Mouse (Mus musculus): ENCODE data around the gene Creg1. TPM values are rescaled to one million over a fixed set of nuclear protein-coding genes. Genes with fewer than 3 reads are reported as not detected.

Creg1 gene
- polyA plus RNA-seq, 1 experiment from 2014 or later, result 31.6 TPM

DNA sequence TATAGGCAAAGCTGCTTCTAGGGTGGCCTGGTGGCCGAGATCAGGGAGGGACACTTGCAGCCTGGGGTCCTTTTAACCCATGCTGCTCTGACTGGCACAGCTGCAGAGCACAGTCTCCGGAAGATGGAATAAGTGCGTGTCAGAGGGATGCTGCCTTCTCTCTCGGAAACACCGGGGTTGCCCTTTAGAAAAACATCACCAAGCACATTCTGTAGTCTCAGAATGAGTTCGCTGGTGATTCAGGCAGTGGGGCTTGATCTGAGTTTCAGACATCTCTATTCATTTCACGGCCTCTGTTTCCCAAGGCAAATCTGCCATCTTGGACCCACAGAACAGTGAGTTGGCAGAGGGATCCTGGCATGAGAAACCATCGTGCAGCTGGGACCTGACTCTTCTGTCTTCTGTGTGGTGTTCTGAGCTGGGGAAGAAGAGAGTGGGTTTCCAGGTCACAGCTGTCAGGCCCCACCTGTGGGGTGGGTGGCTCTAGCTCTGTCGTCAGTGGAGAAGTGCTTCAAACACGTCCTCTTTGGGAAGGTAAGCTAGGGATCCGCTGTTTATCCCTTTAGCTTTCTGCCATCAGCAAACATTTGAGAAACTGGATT lies 38.3 kb downstream of the Creg1 start:
- H3K9me3 ChIP-seq, result no peaks in the 10 kb centered on the region
- no peak overlapping the region for H3K27ac ChIP-seq
- H3K4me1 ChIP-seq (replicated peaks), result no peaks in the 10 kb centered on the region
- peaks cover 11% of the 10 kb centered on the region; the same call in 1 of the 2 replicates for H3K27me3 ChIP-seq
- no peaks in the 10 kb centered on the region for H3K36me3 ChIP-seq
- no peak overlapping the region for H3K4me3 ChIP-seq
- H3K9ac ChIP-seq, result no peak overlapping the region
- H3K4me2 ChIP-seq, result no peak overlapping the region
- WGBS, result 82% methylated on average over 11 of the region's 11 CpGs
- ATAC-seq (ENCODE audit: low FRiP score), result no peak

DNA sequence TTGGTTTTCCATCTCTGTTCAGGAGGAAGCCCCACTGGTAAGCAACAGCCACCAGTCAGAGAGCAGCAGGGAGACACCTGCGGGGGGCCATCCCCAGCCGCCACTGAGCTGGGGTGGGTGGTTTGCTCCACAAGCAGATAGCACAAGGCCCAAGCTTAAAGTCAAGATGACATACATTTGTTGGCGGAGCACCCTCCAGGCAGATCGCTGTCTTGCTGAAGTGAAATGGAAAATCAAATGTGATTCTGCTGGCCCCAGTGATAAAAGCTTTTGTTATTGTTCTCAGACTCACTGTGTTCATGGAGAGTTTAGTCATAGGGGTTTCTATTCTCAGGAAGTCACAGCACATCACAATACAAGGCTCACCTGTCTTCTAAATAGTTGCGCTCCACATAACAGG lies 39.6 kb downstream of the Creg1 start:
- H3K4me3 ChIP-seq, result no peak overlapping the region
- H3K27me3 ChIP-seq, result peaks cover 20% of the 10 kb centered on the region
- ATAC-seq (ENCODE audit: low FRiP score), result no peak
- H3K4me1 ChIP-seq (replicated peaks), result no peaks in the 10 kb centered on the region
- H3K36me3 ChIP-seq, result no peaks in the 10 kb centered on the region
- H3K27ac ChIP-seq, result no peak overlapping the region
- H3K4me2 ChIP-seq, result no peak overlapping the region
- no peaks in the 10 kb centered on the region for H3K9me3 ChIP-seq
- no peak overlapping the region for H3K9ac ChIP-seq
- WGBS, result 90% methylated on average over 5 of the region's 5 CpGs

DNA sequence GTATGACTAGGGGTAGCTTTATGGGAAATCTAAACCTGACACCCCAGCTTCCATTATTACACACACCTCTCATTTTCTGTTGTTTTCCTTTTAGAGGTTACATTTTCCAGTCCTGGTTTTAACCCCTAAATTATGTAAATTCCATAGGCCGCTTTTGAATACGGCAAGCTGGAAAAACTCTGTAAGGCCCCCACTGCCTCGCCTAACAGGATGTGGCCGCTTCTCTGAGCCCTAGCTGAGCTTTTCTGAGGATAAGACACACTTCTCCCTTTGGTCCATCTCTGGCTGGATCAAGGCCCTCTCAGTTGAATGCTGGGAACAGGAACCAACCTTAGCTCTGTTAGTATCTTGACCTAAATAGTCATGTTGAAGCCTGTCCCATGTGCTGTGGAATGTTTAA lies 40.6 kb downstream of the Creg1 start:
- H3K27me3 ChIP-seq, result peaks cover 21% of the 10 kb centered on the region
- no peaks in the 10 kb centered on the region for H3K4me1 ChIP-seq (replicated peaks)
- no peaks in the 10 kb centered on the region for H3K9me3 ChIP-seq
- no peak overlapping the region for H3K4me2 ChIP-seq
- H3K9ac ChIP-seq, result no peak overlapping the region
- no peak overlapping the region for H3K27ac ChIP-seq
- no peaks in the 10 kb centered on the region for H3K36me3 ChIP-seq
- ATAC-seq (ENCODE audit: low FRiP score), result no peak
- WGBS, result 94% methylated on average over 4 of the region's 4 CpGs
- no peak overlapping the region for H3K4me3 ChIP-seq

DNA sequence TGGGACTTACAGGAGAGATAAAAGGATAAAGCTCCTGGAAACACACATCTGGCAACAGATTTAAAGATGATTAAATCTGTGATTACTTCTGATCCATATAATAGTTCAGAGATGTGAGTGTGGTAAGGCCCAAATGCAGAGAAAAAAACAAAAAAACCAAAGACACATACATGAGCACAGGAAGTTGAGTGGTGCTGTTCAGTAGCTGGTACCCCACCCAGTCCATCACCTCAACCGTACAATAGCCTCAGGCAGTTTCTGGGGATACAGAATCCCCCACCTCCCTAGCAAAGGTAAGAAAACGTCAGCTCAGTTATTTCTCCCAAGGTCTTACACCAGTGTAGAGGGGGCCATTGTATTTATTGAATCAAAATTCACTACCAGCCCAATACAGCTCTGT lies 47.1 kb downstream of the Creg1 start:
- no peak overlapping the region for H3K9ac ChIP-seq
- no peak overlapping the region for H3K27ac ChIP-seq
- H3K36me3 ChIP-seq, result no peaks in the 10 kb centered on the region
- ATAC-seq (ENCODE audit: low FRiP score), result no peak
- H3K4me1 ChIP-seq (replicated peaks), result peaks cover 21% of the 10 kb centered on the region
- no peaks in the 10 kb centered on the region for H3K9me3 ChIP-seq
- no peak overlapping the region for H3K4me2 ChIP-seq
- 85% methylated on average over 2 of the region's 2 CpGs for WGBS
- no peak overlapping the region for H3K4me3 ChIP-seq
- peaks cover 60% of the 10 kb centered on the region for H3K27me3 ChIP-seq

DNA sequence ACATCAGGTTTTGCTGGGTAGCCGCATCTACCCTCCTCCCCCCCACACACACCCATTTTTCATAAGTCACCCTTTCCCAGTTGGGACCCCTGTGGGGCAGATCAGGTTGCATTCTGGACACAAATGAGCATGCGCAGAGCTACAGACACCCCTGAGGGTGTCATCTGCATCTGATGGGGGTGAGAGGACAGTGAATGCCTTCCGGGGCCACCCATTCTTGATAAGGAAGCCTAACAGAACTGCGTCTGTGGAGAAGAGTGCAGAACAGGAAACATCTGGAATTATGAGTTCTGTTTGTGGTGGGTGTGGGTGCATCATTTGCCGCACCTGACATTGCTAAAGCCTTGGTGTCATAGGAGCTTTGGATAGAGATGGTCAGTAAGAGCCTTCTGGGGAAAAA lies 47.6 kb downstream of the Creg1 start:
- Histone ChIP-seq H3K36me3 (no peaks in the 10 kb centered on the region), H3K27ac (no peak overlapping the region), H3K27me3 (peaks cover 61% of the 10 kb centered on the region), H3K4me1 (replicated peaks) (peaks cover 21% of the 10 kb centered on the region), H3K4me2 (no peak overlapping the region), H3K4me3 (no peak overlapping the region), H3K9ac (no peak overlapping the region), H3K9me3 (no peaks in the 10 kb centered on the region)
- ATAC-seq (ENCODE audit: low FRiP score), result no peak
- 86% methylated on average over 5 of the region's 5 CpGs for WGBS

DNA sequence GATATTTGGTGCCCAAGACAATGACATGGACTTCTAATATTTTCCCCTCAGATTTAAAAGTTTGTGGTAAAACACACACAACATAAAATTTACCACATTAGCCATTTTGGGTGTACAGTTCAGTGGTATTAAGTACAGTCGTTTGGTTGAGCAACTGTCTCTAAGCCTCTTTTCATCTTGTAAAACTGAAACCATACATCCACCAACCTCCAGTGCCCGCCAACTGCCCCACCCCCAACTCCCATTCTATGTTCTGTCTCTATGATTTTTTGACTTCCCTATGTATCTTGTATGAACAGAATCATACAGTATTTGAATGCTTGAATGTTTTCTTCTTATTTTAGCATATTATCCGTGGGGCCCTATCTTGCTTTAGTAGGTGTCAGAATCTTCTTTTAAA lies 49.2 kb downstream of the Creg1 start:
- Histone ChIP-seq H3K4me1 (replicated peaks) (peaks cover 26% of the 10 kb centered on the region), H3K27ac (no peak overlapping the region), H3K36me3 (no peaks in the 10 kb centered on the region), H3K9ac (no peak overlapping the region), H3K27me3 (peaks cover 69% of the 10 kb centered on the region), H3K4me3 (no peak overlapping the region), H3K9me3 (no peaks in the 10 kb centered on the region), H3K4me2 (no peak overlapping the region)
- no peak for ATAC-seq (ENCODE audit: low FRiP score)
- 83% methylated on average over 3 of the region's 3 CpGs for WGBS

DNA sequence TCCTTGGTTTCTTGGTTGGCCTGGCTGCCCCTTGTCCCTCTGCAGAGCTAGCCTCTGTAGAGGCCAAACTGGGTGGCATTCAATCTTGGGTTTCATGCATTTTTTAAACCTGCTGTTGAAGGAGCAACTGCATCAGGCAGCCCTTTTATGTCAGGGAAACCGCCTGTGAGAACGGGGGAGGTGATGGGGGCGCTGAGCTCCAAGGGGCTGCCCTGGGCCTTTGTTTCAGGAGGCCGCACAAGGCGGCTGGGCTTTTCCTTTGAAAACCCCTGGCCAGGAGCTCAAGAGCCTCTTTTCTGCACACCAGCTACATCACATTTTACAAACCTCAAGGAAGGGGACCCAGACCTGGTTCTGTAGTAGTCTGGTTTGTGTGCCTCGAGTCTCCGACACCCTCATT lies 50.6 kb downstream of the Creg1 start:
- H3K4me3 ChIP-seq, result no peak overlapping the region
- H3K27ac ChIP-seq, result peak overlapping the region; percentile 56
- peaks cover 36% of the 10 kb centered on the region for H3K4me1 ChIP-seq (replicated peaks)
- 0 out of 2 replicates have a peak, but pooled peaks have one; percentile 14 for ATAC-seq (ENCODE audit: low FRiP score)
- no peaks in the 10 kb centered on the region for H3K36me3 ChIP-seq
- H3K9ac ChIP-seq, result peak overlapping the region; percentile 10; the same call in 1 of the 2 replicates
- peaks cover 77% of the 10 kb centered on the region for H3K27me3 ChIP-seq
- H3K9me3 ChIP-seq, result no peaks in the 10 kb centered on the region
- 0 out of 2 replicates have a peak overlapping the region, but pooled peaks have one; percentile 17 for H3K4me2 ChIP-seq
- 7% methylated on average over 7 of the region's 7 CpGs for WGBS

DNA sequence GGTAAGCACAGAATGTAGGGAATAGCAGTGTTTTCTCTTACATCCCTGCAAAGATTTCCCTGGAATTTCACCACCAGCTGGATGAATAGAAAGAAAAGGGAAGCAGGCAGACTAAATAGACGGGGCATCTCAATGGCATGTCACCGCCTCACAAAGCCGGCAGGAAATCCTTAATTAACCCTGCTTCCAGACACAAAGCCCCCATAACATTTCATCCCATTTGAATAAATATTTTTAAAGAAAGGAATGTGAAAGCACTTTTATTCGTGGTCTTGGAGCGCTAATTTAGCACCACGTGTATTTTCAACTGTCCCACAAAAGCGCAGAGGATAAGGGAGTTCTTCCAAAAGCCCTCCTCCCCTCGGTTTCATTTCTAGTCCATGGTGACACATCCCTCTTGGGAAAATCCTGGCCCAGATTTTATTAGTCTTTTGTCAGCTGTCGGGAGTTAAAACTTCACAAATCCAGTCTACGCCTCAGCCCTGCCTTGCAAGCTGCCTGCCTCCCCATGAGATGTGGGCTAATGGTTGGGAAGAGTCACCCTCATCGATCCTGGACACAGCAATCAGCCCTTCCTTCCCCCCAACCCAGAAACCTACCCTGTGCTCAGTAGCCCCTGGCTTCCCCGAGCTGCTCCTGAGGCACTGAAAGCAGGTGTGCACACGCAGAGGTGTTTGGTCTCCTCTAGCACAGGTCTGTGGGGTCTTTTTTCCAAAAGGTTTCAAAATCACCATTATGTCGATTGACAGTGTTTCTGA lies 51.2 kb downstream of the Creg1 start:
- Histone ChIP-seq H3K4me2 (peak overlapping the region; percentile 17; the same call in 1 of the 2 replicates), H3K9ac (no peak overlapping the region; the same call in 1 of the 2 replicates), H3K27ac (peak overlapping the region; percentile 56), H3K4me1 (replicated peaks) (peaks cover 36% of the 10 kb centered on the region), H3K4me3 (no peak overlapping the region), H3K36me3 (no peaks in the 10 kb centered on the region), H3K9me3 (no peaks in the 10 kb centered on the region), H3K27me3 (peaks cover 83% of the 10 kb centered on the region)
- ATAC-seq (ENCODE audit: low FRiP score), result no peak
- 13% methylated on average over 14 of the region's 14 CpGs for WGBS

DNA sequence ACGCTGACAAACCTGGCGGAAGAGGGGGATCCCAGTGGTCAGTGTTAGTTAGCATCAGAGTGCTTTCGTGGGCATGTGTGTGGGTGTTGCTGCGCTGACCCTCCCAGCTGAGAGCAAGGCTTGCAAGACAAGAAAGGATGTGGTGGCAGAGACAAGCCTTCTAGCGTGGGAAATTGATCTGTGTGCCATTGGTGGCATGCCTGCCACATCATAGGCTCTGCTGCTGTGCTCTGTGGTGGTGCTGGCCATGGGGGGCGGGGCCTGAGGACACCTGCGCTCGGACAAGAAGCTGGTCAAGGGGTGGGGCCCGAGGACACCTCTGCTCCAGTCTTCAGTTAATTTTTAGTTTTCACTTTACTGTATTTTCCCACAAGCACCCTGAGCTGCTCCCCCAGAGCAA lies 52.8 kb downstream of the Creg1 start:
- no peak for ATAC-seq (ENCODE audit: low FRiP score)
- H3K27me3 ChIP-seq, result peaks cover 81% of the 10 kb centered on the region
- peaks cover 36% of the 10 kb centered on the region for H3K4me1 ChIP-seq (replicated peaks)
- 86% methylated on average over 9 of the region's 9 CpGs for WGBS
- H3K9me3 ChIP-seq, result no peaks in the 10 kb centered on the region
- no peak overlapping the region for H3K9ac ChIP-seq
- no peaks in the 10 kb centered on the region for H3K36me3 ChIP-seq
- no peak overlapping the region for H3K4me2 ChIP-seq
- no peak overlapping the region for H3K27ac ChIP-seq
- no peak overlapping the region for H3K4me3 ChIP-seq

DNA sequence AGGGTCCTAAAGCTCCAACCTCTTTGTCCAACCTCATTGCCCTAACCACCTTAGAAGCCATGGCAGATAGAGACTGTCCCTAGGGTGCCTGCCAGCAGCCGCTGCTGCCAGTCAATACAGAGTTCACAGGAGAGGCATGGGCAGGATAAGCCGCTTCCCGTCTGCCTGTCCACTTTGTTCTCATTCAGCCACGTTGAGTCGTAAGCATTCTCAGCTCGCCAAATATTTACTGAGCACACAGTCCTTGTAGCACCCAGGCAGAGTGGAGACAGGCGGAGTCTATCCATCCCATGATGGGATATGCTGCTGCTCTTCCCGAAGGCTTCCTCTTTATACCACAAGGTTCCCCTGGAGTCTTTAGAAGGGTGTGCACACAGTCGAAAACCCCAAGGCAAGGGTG lies 53.7 kb downstream of the Creg1 start:
- H3K27ac ChIP-seq, result no peak overlapping the region
- no peak overlapping the region for H3K4me3 ChIP-seq
- peaks cover 36% of the 10 kb centered on the region for H3K4me1 ChIP-seq (replicated peaks)
- no peaks in the 10 kb centered on the region for H3K9me3 ChIP-seq
- no peak for ATAC-seq (ENCODE audit: low FRiP score)
- H3K36me3 ChIP-seq, result no peaks in the 10 kb centered on the region
- WGBS, result 59% methylated on average over 9 of the region's 9 CpGs
- H3K4me2 ChIP-seq, result no peak overlapping the region
- peaks cover 75% of the 10 kb centered on the region for H3K27me3 ChIP-seq
- H3K9ac ChIP-seq, result no peak overlapping the region

DNA sequence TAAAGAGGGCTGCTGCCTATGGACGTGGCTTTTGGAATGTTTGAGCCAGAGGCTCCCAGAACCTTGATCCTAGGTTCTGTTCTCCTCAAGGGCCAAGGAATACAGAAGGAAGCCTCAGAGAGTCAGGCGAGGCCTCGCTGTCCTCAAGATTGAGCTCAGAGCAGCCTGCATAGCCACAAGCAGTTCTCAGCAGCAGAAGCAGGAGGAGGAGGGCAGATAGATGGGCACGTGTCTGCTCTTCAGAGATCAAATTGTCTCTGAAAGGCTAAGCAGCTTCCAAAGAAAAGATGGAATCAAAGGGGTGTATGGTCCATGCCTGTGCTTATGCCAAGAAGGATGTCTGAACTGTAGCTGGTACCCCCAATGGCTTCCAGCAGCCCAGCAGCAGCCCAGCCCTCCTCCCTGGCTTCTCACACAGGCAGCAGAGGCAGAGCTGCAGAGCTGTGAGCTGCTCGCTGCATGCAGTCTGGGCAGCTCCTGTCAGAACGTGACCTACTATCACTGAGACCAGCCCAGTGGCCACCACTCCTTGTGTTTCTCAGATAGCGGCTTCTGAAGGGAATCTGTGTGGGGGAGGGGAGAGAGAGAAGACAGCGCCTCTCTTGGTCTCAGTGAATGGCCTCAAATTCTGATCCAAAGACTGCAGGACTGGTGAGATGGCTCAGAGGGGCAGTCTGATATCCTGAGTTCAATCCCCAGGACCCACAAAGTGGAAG lies 54.8 kb downstream of the Creg1 start:
- 33% methylated on average over 8 of the region's 8 CpGs for WGBS
- Histone ChIP-seq H3K36me3 (no peaks in the 10 kb centered on the region), H3K27ac (no peak overlapping the region), H3K27me3 (peaks cover 64% of the 10 kb centered on the region), H3K9ac (0 out of 2 replicates have a peak overlapping the region, but pooled peaks have one; percentile 13), H3K4me3 (no peak overlapping the region), H3K4me1 (replicated peaks) (peaks cover 33% of the 10 kb centered on the region), H3K4me2 (no peak overlapping the region), H3K9me3 (no peaks in the 10 kb centered on the region)
- ATAC-seq (ENCODE audit: low FRiP score), result no peak

DNA sequence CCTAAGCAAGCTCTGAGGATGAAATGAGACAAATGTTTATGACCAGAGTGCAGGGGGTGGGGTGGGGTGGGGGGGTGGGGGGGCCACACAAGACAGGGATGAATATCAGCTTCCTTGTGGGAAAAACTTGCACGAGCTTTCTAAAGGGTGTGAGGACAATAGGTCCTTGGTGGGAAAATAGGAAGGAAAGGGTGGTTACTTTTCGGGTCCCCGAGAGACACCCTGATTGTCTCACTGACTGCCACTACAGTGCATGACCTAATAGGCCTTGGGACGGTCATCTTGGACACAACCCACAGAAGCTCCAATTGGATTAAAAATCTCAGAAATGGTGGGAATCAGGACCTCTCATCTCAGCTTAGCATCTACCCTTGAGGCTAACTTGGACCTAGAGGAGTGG lies 55.6 kb downstream of the Creg1 start:
- Histone ChIP-seq H3K4me3 (no peak overlapping the region), H3K27me3 (peaks cover 69% of the 10 kb centered on the region), H3K4me2 (no peak overlapping the region), H3K4me1 (replicated peaks) (peaks cover 25% of the 10 kb centered on the region), H3K9ac (no peak overlapping the region), H3K27ac (no peak overlapping the region), H3K36me3 (no peaks in the 10 kb centered on the region), H3K9me3 (no peaks in the 10 kb centered on the region)
- ATAC-seq (ENCODE audit: low FRiP score), result no peak
- 80% methylated on average over 4 of the region's 4 CpGs for WGBS

Data from hindbrain, embryonic 13.5 days (tissue).